Mouse (Mus musculus) intestine, embryonic 16.5 days (tissue): ENCODE data around the gene Adcy3. TPM values are rescaled to one million over a fixed set of nuclear protein-coding genes. Genes with fewer than 3 reads are reported as not detected.

Source experiments
- ATAC-seq: fragments of 200-750 bp; cut with Nextera tagmentation; 2 replicates; pipeline ENCODE4 v1.8.0; 2017; ENCODE audit warnings: moderate TSS enrichment, moderate library complexity
- H3K27ac ChIP-seq: fragments of 300-500 bp; sonication (generic); 2 replicates; pipeline ENCODE4 v1.5.1; 2014; ENCODE audit warnings: mild to moderate bottlenecking, low read length
- H3K27me3 ChIP-seq: fragments of 300-500 bp; sonication (generic); replicated peaks from 2 replicates; pipeline ENCODE4 v1.6.1; 2014; ENCODE audit warnings: low read length, control low read depth, mixed read lengths; ENCODE audit not compliant: control insufficient read depth, insufficient read depth
- H3K36me3 ChIP-seq: fragments of 300-500 bp; sonication (generic); 2 replicates; pipeline ENCODE4 v1.6.1; 2014; ENCODE audit warnings: low read length, control low read depth; ENCODE audit not compliant: control insufficient read depth, insufficient read depth
- H3K4me1 ChIP-seq: fragments of 300-500 bp; sonication (generic); 2 replicates; pipeline ENCODE4 v1.6.1; 2014; ENCODE audit warnings: low read length, control low read depth, mixed read lengths; ENCODE audit not compliant: control insufficient read depth, insufficient read depth
- H3K4me2 ChIP-seq: fragments of 300-500 bp; sonication (generic); 2 replicates; pipeline ENCODE4 v1.6.1; 2014; ENCODE audit warnings: low read depth, low read length, control low read depth
- H3K4me3 ChIP-seq: fragments of 300-500 bp; sonication (generic); 2 replicates; pipeline ENCODE4 v1.5.1; 2014; ENCODE audit warnings: mild to moderate bottlenecking, low read length
- H3K9ac ChIP-seq: fragments of 300-500 bp; sonication (generic); 2 replicates; pipeline ENCODE4 v1.6.1; 2014; ENCODE audit warnings: low read depth, low read length
- H3K9me3 ChIP-seq: fragments of 300-500 bp; sonication (generic); 2 replicates; pipeline ENCODE4 v1.6.1; 2016; ENCODE audit warnings: low read length, control low read depth; ENCODE audit not compliant: control insufficient read depth
- WGBS: fragments of 180-500 bp; shearing (Covaris S2); extraction: QIAGEN DNeasy Blood & Tissue Kit; methylation state at CpG from one replicate; pipeline ENCODE4 v1.1.7; 2014; 5-methylcytosine and 5-hydroxymethylcytosine counted together
- polyA plus RNA-seq: library from polyadenylated mRNA; unstranded; fragments of >200 nt; fragmentation: Nextera tagmentation; extraction: Ambion mirVana; gene quantifications from 2 replicates; pipeline ENCODE4 v1.2.1, GENCODE M21; 2015

Gene Adcy3
- polyA plus RNA-seq, 1 experiment from 2014 or later = 5.0 TPM

DNA sequence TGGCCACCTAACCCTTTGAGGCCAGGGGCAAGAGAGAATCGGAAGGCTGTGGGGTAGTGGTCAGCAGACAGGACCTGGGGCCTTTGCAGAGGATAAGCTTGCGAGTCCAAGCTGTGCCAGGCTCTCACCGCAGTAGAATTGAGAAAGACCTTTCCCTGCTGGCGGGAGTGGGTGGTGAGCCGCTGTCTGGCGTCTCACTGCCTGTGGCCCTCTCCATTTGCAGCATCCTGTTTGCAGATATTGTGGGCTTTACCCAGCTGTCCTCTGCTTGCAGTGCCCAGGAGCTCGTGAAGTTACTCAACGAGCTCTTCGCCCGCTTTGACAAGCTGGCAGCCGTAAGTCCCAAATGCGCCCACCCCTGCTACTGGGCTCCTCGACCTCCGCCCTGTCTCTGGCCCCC, 61.7 kb downstream of the Adcy3 start:
- no peaks in the 10 kb centered on the region for H3K9me3 ChIP-seq
- no peak overlapping the region for H3K9ac ChIP-seq
- WGBS = 93% methylated on average over 14 of the region's 14 CpGs
- no peak overlapping the region for H3K4me3 ChIP-seq
- no peak overlapping the region for H3K27ac ChIP-seq
- 0 out of 2 replicates have a peak, but pooled peaks cover 8% of the 10 kb centered on the region for H3K4me1 ChIP-seq
- no peaks in the 10 kb centered on the region for H3K27me3 ChIP-seq
- no peak overlapping the region for H3K4me2 ChIP-seq
- peaks cover 3% of the 10 kb centered on the region; the same call in 1 of the 2 replicates for H3K36me3 ChIP-seq
- ATAC-seq = no peak

- H3K27ac ChIP-seq = no peak overlapping the region
- H3K9ac ChIP-seq = no peak overlapping the region
- WGBS = 87% methylated on average over 4 of the region's 4 CpGs
- H3K27me3 ChIP-seq = no peaks in the 10 kb centered on the region
- no peak overlapping the region for H3K4me3 ChIP-seq
- peaks cover 3% of the 10 kb centered on the region; the same call in 1 of the 2 replicates for H3K36me3 ChIP-seq
- ATAC-seq = no peak
- H3K4me2 ChIP-seq = no peak overlapping the region
- H3K4me1 ChIP-seq = no peaks in the 10 kb centered on the region
- H3K9me3 ChIP-seq = no peaks in the 10 kb centered on the region
Observed at GRCm38 (mm10) chr12:4198702-4199101, 65.8 kb downstream of the Adcy3 start.

GRCm38 (mm10) chr12:4199271-4199670, 66.4 kb downstream of the Adcy3 start:
- peaks cover 3% of the 10 kb centered on the region; the same call in 1 of the 2 replicates for H3K36me3 ChIP-seq
- no peak overlapping the region for H3K4me3 ChIP-seq
- H3K4me2 ChIP-seq = no peak overlapping the region
- H3K27ac ChIP-seq = no peak overlapping the region
- H3K9me3 ChIP-seq = no peaks in the 10 kb centered on the region
- ATAC-seq = no peak
- no peaks in the 10 kb centered on the region for H3K4me1 ChIP-seq
- 93% methylated on average over 11 of the region's 11 CpGs for WGBS
- no peaks in the 10 kb centered on the region for H3K27me3 ChIP-seq
- H3K9ac ChIP-seq = no peak overlapping the region

GRCm38 (mm10) chr12:4201454-4202200, 68.7 kb downstream of the Adcy3 start:
- no peaks in the 10 kb centered on the region for H3K27me3 ChIP-seq
- 92% methylated on average over 13 of the region's 13 CpGs for WGBS
- H3K27ac ChIP-seq = no peak overlapping the region
- H3K4me3 ChIP-seq = no peak overlapping the region
- no peak for ATAC-seq
- no peak overlapping the region for H3K4me2 ChIP-seq
- no peaks in the 10 kb centered on the region for H3K4me1 ChIP-seq
- H3K9ac ChIP-seq = no peak overlapping the region
- H3K9me3 ChIP-seq = no peaks in the 10 kb centered on the region
- H3K36me3 ChIP-seq = peaks cover 5% of the 10 kb centered on the region; the same call in 1 of the 2 replicates

GRCm38 (mm10) chr12:4202206-4202605, 69.3 kb downstream of the Adcy3 start:
- no peaks in the 10 kb centered on the region for H3K27me3 ChIP-seq
- H3K4me3 ChIP-seq = no peak overlapping the region
- H3K9me3 ChIP-seq = no peaks in the 10 kb centered on the region
- WGBS = 88% methylated on average over 4 of the region's 4 CpGs
- H3K36me3 ChIP-seq = 0 out of 2 replicates have a peak, but pooled peaks cover 3% of the 10 kb centered on the region
- no peak overlapping the region for H3K4me2 ChIP-seq
- no peak overlapping the region for H3K27ac ChIP-seq
- no peaks in the 10 kb centered on the region for H3K4me1 ChIP-seq
- ATAC-seq = no peak
- H3K9ac ChIP-seq = no peak overlapping the region

GRCm38 (mm10) chr12:4206106-4206505, 73.2 kb downstream of the Adcy3 start:
- Histone ChIP-seq H3K27ac (no peak overlapping the region), H3K36me3 (0 out of 2 replicates have a peak, but pooled peaks cover 3% of the 10 kb centered on the region), H3K27me3 (no peaks in the 10 kb centered on the region), H3K4me2 (no peak overlapping the region), H3K4me3 (no peak overlapping the region), H3K9me3 (no peaks in the 10 kb centered on the region), H3K9ac (no peak overlapping the region), H3K4me1 (no peaks in the 10 kb centered on the region)
- no peak for ATAC-seq
- 95% methylated on average over 11 of the region's 11 CpGs for WGBS

DNA sequence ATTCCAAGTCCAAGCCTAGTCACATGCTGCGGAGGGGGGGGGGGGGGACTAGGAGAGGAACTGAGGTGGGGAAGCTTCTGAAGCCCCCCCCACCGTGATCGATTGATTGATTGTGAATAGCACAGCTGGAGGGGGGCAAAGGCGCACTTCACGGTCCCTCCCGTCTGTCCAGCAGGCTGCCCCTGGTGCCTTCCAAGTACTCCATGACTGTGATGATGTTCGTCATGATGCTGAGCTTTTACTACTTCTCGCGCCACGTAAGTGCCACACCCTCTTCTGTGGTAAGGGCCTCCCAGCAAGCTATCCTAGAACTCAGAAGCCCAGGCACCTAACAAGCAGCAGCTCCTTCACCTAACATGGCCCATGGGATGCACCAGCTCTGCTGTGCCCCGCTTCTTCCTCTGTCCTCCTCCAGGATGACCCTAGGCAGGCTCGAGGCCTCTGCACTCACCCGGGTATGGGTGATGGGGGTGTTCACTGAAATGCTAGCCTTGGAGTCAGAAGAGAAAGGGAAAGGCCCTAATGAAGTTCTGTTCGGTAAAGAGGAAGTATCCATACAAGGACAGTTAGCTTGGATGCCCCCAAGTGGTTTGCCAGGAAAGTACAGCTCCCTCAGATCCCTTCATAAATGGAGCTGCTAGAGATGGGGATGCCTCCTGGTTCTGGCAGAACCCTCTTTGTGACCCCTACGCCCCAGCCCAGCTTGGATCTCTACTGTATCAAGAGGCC, 75.7 kb downstream of the Adcy3 start:
- ATAC-seq = peak; percentile 40; the same call in 1 of the 2 replicates
- Histone ChIP-seq H3K36me3 (0 out of 2 replicates have a peak, but pooled peaks cover 5% of the 10 kb centered on the region), H3K27ac (no peak overlapping the region), H3K4me2 (no peak overlapping the region), H3K9ac (no peak overlapping the region), H3K27me3 (no peaks in the 10 kb centered on the region), H3K4me1 (no peaks in the 10 kb centered on the region), H3K4me3 (no peak overlapping the region), H3K9me3 (no peaks in the 10 kb centered on the region)
- 79% methylated on average over 15 of the region's 15 CpGs for WGBS

GRCm38 (mm10) chr12:4209196-4209595, 76.3 kb downstream of the Adcy3 start:
- H3K36me3 ChIP-seq = peaks cover 9% of the 10 kb centered on the region
- no peak for ATAC-seq

DNA sequence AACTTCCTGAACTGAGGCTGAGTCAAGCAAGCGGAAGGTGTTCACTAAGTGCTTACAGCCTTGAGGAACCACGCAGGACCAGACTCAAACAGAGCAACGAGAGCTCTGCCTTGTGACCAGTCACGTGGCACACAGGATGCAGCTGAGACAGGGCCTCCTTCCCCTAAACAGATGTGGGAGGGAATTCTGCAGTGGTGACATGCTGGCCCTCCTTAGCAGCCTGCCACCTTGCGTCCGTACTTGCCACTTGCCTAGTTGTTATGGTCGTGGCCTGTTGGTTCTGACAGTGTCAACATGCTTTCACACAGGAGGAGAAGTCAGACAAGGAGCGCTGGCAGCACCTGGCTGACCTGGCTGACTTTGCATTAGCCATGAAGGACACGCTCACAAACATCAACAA, 78.3 kb downstream of the Adcy3 start:
- no peaks in the 10 kb centered on the region for H3K4me1 ChIP-seq
- ATAC-seq = no peak
- H3K4me3 ChIP-seq = no peak overlapping the region
- 81% methylated on average over 9 of the region's 9 CpGs for WGBS
- peaks cover 10% of the 10 kb centered on the region for H3K36me3 ChIP-seq
- no peak overlapping the region for H3K9ac ChIP-seq
- no peak overlapping the region for H3K4me2 ChIP-seq
- H3K27me3 ChIP-seq = no peaks in the 10 kb centered on the region
- no peak overlapping the region for H3K27ac ChIP-seq
- no peaks in the 10 kb centered on the region for H3K9me3 ChIP-seq

More at GRCm38 (mm10) chr12:4209196-4209595, 76.3 kb downstream of the Adcy3 start:
- Histone ChIP-seq H3K4me1 (no peaks in the 10 kb centered on the region), H3K4me2 (no peak overlapping the region), H3K27me3 (no peaks in the 10 kb centered on the region), H3K27ac (no peak overlapping the region), H3K9ac (no peak overlapping the region), H3K9me3 (no peaks in the 10 kb centered on the region), H3K4me3 (no peak overlapping the region)
- WGBS = 96% methylated on average over 9 of the region's 9 CpGs
